Mouse (Mus musculus) mesoderm, embryonic 11.5 days (tissue): Measurements from ENCODE around the gene Il1r2.

ENCODE experiments used
- DNase-seq: peaks from one replicate; pipeline ENCODE4 v3.0.0-alpha.2; 2012; ENCODE audit warnings: low read depth, low spot score

The Il1r2 gene

DNA sequence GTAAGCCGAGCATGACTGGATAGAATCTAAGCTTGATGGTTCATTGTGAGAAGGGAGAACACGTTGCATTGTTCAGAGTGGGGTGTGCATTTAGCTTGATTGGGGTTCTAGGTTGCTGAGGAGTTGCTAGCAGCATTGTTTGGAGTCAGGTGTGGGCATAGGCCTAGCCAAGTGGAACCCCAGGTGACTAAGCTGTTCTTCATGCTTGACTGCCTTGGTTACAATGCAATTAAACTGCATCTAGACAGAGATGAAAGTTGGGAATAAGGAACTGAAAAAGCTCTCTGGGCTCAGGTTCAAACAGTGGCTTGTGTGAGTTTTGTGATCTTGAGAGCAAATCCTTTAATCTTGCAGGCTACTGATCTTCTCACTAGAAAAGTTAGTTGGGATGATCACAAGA, 55.4 kb downstream of the Il1r2 start:
- no peak for DNase-seq

DNA sequence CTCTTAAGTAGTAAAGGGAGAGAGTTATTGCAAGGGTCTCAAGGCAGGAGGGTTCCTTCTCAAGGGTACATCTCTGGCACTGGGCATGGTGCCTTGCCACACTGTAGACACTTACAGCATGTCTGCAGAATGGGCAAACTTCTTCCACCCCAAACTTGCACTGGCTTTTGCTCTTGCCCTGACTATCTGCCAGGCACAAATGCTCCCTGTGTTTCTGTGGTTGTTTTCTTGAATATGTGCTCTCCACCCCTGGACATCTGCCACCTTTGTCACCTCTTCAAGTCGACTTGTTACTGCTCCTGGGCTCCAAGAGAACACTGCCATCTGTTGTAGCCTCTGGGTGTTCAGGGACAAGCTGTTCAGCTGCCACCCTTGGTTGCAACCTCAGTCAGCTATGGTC, 57.8 kb downstream of the Il1r2 start:
- no peak for DNase-seq

DNA sequence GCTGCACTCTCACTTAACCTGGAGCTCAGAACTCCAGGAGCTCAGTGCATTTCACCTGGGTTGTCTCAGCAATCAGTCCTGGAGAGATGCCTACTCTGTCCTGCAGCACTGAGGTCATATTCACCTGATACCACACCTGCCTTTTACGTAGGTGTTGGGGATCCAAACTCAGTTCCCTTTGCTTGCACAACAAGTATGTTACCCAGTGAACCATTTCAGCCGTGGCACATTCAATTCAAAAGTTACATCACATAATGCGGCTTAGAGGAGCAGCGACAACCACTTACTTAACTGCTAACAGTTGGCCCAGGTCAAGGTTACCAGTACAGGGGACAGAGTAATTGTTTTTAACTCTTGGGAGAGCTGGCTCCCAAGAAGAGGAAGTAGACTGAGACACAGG, 58.8 kb downstream of the Il1r2 start:
- no peak for DNase-seq

DNA sequence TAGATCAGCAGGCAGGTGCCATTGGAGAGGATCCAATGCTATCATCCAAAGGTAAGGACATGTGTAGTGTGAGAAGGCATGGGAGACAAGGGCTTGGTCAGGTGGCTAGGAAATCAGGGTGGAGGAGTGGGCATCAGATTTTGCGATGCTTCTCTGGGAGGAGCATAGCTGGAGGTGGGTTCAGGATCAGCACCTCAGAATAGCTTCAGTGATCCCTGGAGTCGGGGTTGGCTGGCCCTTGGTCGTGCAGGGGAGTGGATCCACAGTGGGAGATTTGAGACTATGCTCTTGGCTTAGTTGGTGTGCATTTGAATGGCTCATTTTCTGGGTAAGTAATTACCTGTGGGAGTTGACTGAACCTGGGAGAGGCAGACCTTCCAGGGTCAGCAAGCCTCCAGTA, 59.7 kb downstream of the Il1r2 start:
- DNase-seq = no peak

DNA sequence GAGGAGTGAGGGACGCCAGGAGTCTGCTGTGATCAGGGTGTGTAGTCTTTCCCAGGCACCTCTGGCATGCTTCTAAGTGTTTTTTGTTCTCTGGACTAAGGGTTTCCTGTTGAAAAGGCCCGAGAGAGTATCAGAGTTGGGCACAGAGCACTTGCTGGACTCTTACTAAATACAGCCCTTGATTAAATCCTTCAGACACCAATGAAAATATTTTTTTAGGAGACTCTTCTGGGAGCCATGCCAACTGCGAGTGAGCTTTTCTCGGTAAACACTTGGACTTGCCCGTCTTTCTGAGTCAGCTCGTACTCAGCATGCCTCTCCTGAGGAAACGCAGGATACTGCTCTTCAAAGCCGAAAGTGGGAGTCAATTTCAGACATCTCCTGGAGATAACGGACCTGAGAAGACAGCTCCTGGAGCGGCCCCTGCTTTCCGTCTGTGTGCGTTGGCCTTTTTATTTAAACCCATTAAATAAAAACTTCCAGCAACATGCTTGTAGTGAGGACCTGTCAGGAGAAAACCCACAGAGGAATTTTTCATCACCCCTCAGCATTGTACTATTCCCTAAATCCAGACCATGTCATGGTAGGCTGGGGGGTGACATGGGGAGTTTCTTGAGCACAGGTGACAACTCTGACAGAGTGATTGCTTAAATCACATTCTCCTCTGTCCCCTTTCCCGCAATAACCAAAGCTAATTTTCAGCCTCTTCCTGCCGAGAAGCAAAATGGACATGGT, 66.1 kb downstream of the Il1r2 start:
- no peak for DNase-seq

DNA sequence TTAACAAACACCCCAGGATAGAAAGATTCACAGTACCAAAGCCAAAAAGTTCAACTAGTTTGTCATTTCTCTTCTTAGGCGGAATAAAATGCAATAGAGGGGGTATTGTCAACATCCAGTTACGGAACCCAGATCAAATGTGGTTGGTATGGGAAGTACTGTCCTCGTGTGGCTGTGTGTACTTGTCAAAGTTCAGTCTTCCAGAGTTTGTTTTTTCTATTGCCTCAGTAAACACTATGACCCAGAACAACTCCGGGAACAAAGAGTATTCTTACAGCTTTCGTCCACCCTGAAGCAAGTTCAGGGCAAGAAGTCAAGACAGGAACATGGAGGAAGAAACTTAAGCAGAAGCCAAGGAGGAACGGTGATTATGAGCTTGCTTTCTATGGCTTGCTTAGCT, 82.2 kb downstream of the Il1r2 start:
- DNase-seq = no peak

DNA sequence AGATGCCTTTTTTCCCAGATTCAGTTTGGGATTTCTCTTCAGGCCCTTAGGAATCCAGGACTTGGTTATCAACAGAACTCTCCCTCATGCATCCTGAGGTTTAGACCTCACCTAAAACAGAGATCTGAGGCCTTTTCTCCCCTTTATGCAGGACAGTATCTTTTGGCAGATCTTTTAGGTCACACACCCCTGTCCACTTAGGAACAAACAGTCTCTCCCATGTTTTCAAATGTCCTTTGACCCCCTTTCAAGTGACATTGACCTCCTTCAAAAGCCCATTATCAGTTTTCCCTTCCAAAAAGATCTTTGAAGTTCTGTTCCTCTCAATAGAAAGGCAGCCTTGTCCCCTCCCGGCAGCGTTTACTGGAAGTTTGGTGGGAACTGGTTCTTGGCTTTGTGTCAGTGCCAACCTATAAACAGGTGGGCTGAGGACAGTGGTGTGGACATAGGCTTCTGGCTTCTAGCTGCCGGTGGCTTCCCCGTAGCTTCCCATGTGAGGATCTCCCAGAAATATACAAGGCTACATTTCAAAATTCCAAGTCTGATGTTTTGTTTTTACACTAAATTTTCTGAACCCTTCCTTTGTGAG, 89.5 kb downstream of the Il1r2 start:
- no peak for DNase-seq

DNA sequence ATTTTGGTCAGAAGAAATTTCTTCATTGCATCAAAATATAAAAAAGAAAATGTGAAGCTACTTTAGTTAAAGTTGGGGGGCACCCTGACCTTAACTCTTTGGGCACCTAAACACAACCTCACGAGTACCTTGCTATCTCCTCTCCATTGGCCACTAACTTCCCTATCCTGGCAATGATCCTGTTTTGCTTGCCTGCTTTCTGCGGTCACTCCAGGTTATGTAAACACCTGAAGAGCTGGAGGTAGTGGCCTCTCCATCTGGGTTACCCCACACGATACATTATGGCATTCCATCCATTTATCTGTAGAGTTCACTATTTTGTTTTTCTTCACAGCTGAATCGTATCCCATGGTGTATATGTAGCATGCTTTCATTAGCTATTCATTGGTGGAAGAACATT, 90.5 kb downstream of the Il1r2 start:
- no peak for DNase-seq

DNA sequence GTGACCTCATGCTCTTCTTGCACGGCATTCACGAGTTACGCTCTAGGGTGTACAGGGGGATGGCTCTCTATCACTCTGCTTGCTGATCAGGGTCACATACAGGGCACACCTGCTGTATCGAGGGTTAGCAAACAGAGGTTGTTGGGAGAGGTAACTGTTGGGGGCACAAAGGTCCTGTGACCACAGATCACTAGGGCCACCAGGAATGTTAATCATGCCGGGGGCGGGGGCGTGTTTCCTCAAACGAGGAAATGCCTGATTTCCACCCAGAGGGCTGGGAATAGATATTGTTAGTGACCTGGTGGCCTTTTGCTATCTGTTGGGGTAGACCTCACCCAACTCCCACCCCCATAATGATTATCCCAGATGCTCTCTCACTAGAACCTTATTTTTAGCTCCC, 93.7 kb downstream of the Il1r2 start:
- no peak for DNase-seq

DNA sequence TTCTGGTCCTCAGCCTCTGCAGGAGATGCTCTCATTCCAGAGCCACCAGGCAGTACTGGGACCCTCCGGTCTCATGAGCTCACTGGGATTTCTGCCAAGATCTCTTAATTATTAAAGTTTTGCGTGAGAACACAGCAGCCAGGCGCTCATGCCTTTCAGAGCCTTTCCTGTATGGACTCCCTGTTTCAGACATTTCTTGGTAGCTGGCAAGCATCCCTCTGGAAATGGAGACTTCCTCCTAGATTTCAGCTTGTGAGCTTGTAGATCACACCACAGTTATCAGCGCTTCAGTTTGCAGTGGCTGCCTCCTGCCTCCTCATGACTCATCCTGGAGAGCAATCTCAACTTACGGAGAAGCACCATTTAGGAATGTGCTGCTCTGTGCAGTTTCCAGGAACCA, 98.0 kb downstream of the Il1r2 start:
- no peak for DNase-seq

DNA sequence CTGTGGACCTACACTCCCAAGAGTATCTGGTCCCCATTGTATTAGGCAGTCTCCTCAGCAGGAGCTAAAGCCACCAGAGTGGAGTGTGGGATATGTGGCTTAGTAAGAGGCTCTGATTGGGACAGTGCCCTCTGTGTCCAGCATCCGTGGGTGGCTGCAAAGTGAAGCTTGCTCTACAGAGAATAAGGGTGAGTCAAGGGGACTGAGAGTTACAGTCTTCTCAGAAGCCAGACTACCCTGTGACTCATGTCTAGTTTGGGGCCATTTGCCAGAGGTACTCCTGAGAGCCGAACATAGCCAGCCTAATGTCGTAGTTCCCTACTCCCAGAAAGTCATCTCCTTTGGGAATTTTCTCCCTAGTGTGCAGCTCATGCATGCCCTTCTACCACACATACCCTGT, 100.3 kb downstream of the Il1r2 start:
- DNase-seq = no peak
